Mouse (Mus musculus) stomach, embryonic 15.5 days (tissue): ENCODE results near the gene Klf7. TPM values are rescaled to one million over a fixed set of nuclear protein-coding genes. Genes with fewer than 3 reads are reported as not detected.

Experiments
- ATAC-seq: fragments of 200-750 bp; cut with Nextera tagmentation; 2 replicates; pipeline ENCODE4 v1.8.0; 2017; ENCODE audit warnings: low read depth, moderate number of reproducible peaks, moderate TSS enrichment; ENCODE audit not compliant: insufficient read depth, low FRiP score
- H3K27ac ChIP-seq: fragments of 300-500 bp; sonication (generic); 2 replicates; pipeline ENCODE4 v1.5.1; 2015; ENCODE audit warnings: mild to moderate bottlenecking, inconsistent platforms
- H3K27me3 ChIP-seq: fragments of 300-500 bp; sonication (generic); replicated peaks from 2 replicates; pipeline ENCODE4 v1.6.1; 2015; ENCODE audit warnings: inconsistent platforms
- H3K36me3 ChIP-seq: fragments of 300-500 bp; sonication (generic); 2 replicates; pipeline ENCODE4 v1.6.1; 2015; ENCODE audit warnings: inconsistent platforms
- H3K4me1 ChIP-seq: fragments of 300-500 bp; sonication (generic); 2 replicates; pipeline ENCODE4 v1.6.1; 2015; ENCODE audit warnings: inconsistent platforms
- H3K4me2 ChIP-seq: fragments of 300-500 bp; sonication (generic); 2 replicates; pipeline ENCODE4 v1.6.1; 2015; ENCODE audit warnings: mild to moderate bottlenecking, inconsistent platforms
- H3K4me3 ChIP-seq: fragments of 300-500 bp; sonication (generic); replicated peaks from 2 replicates; pipeline ENCODE4 v1.5.1; 2015; ENCODE audit warnings: inconsistent platforms
- H3K9ac ChIP-seq: fragments of 300-500 bp; sonication (generic); 2 replicates; pipeline ENCODE4 v1.6.1; 2015; ENCODE audit warnings: inconsistent platforms
- H3K9me3 ChIP-seq: fragments of 300-500 bp; sonication (generic); 2 replicates; pipeline ENCODE4 v1.6.1; 2016; ENCODE audit warnings: inconsistent platforms
- WGBS: fragments of 180-500 bp; shearing (Covaris S2); methylation state at CpG from one replicate; pipeline ENCODE4 v1.1.7; 2015; 5-methylcytosine and 5-hydroxymethylcytosine counted together
- polyA plus RNA-seq: library from polyadenylated mRNA; unstranded; fragments of >200 nt; fragmentation: Nextera tagmentation; extraction: Ambion mirVana; gene quantifications from 2 replicates; pipeline ENCODE4 v1.2.1, GENCODE M21; 2015

The Klf7 gene
- polyA plus RNA-seq, 1 experiment from 2014 or later, result 21.5 TPM

DNA sequence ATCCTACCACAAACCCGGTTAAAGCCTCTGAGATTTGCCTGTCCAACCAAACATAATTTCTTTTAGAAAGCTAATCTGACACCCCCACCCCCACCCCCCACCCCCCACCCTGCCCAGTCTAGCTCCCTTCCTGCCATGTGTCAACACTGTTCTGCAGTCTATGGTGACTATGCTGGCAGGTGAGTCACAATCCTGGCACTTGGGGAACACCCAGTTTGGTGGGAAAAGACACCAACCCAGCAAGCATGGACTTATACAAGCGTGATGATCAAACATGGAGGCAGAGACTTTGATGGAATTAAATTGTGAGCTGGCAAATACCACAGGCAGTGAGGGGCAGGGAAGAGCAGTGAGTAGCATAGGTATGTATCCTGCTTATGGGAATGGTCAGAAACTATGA lies 116.9 kb downstream of the Klf7 start:
- Histone ChIP-seq H3K9me3 (no peaks in the 10 kb centered on the region), H3K27me3 (no peaks in the 10 kb centered on the region), H3K4me2 (no peak overlapping the region), H3K4me3 (no peak overlapping the region), H3K36me3 (no peaks in the 10 kb centered on the region), H3K9ac (no peak overlapping the region), H3K4me1 (no peaks in the 10 kb centered on the region), H3K27ac (no peak overlapping the region)
- 82% methylated on average over 2 of the region's 2 CpGs for WGBS
- peak; percentile 35; the same call in 1 of the 2 replicates for ATAC-seq

- H3K4me3 ChIP-seq, result no peak overlapping the region
- no peak overlapping the region for H3K9ac ChIP-seq
- no peaks in the 10 kb centered on the region for H3K4me1 ChIP-seq
- no peaks in the 10 kb centered on the region for H3K27me3 ChIP-seq
- ATAC-seq, result no peak
- 44% methylated on average over 9 of the region's 9 CpGs for WGBS
- no peaks in the 10 kb centered on the region for H3K9me3 ChIP-seq
- H3K36me3 ChIP-seq, result no peaks in the 10 kb centered on the region
- no peak overlapping the region for H3K27ac ChIP-seq
- H3K4me2 ChIP-seq, result no peak overlapping the region
Observed at GRCm38 (mm10) chr1:64003525-64004291, 118.4 kb downstream of the Klf7 start.

DNA sequence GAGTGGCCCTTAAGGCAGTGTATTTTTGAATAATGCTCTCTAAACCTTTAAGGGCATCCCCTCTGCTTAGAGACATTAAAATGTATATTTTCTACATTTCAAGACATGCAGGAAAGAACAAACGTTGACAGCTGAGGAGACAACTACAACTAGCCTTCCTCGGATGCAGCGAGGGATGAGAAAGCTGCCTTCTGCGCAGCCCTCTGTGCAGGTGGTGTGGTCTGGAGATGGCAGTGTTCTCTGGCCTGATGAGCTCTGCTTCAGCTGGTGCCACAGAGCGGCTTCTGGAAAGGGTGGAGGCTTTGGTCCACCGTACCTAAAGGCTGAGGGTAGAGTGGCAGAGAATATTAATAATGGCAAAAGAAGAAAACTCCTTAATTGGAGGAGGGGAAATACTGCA lies 120.0 kb downstream of the Klf7 start:
- Histone ChIP-seq H3K9me3 (no peaks in the 10 kb centered on the region), H3K4me1 (no peaks in the 10 kb centered on the region), H3K9ac (no peak overlapping the region), H3K27me3 (no peaks in the 10 kb centered on the region), H3K27ac (no peak overlapping the region), H3K36me3 (no peaks in the 10 kb centered on the region), H3K4me2 (no peak overlapping the region), H3K4me3 (no peak overlapping the region)
- 87% methylated on average over 6 of the region's 6 CpGs for WGBS
- ATAC-seq, result no peak

DNA sequence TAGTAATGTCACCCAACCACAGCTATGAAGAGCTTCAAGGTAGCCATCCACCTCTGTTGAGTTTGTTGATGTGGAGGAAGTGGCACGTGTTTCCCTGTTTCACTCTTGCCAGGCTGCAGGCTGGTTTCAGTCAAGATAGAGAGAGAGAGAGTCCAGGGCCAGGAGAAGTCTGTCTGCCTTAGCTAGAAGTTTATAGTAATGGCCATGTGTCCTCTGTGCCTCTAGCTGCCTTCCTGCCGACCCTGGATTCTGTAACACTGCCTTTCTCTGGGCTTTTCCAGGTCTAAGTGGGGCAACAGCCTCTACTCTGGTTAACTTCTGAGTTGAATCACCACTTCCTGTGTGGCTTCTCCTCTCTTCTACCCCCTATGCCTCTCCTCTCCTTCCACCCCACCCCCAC lies 121.5 kb downstream of the Klf7 start:
- no peak overlapping the region for H3K27ac ChIP-seq
- no peak overlapping the region for H3K4me2 ChIP-seq
- no peaks in the 10 kb centered on the region for H3K4me1 ChIP-seq
- no peak overlapping the region for H3K4me3 ChIP-seq
- ATAC-seq, result no peak
- 62% methylated on average over 2 of the region's 2 CpGs for WGBS
- H3K9me3 ChIP-seq, result no peaks in the 10 kb centered on the region
- H3K36me3 ChIP-seq, result no peaks in the 10 kb centered on the region
- H3K27me3 ChIP-seq, result no peaks in the 10 kb centered on the region
- no peak overlapping the region for H3K9ac ChIP-seq

DNA sequence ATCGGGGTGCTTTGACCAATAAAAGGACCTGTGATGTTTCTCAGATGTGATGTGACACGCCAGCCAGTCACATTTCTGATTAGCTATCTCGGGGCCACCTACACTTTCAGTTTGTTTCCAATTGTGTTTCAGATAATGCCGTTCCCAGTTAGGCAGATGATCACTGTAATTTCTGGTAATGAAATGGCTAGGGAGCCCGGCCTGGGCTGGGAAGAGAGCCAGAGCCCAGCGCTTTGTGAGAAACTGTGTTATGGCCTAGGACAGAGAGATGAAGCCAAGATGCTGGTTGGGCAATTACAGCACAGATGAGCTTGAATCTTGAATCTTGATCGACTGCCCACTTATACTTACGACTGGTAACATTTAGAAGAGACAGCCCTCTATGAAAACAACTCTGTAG lies 122.6 kb downstream of the Klf7 start:
- Histone ChIP-seq H3K27me3 (no peaks in the 10 kb centered on the region), H3K4me2 (no peak overlapping the region), H3K9ac (no peak overlapping the region), H3K27ac (no peak overlapping the region), H3K4me3 (no peak overlapping the region), H3K36me3 (no peaks in the 10 kb centered on the region), H3K4me1 (peaks cover 6% of the 10 kb centered on the region; the same call in 1 of the 2 replicates), H3K9me3 (no peaks in the 10 kb centered on the region)
- WGBS, result 80% methylated on average over 8 of the region's 8 CpGs
- ATAC-seq, result no peak

DNA sequence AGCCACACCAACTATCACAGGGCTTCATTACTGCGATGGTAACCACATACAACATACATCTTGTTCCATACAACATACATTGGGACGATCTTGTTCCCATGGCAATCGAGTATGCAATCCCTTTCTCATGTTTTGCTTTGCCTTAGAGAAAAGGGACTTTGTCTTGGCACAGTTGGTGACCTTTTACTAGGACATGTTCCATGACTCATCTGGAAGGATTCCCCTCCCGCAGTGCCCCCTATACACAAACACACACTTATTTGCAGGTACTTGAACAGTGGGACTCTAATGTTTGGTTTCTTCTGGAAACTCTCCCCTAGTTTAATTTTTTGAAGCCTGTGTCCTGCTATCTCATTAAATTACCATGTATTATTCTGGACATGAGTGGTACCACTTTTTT lies 123.2 kb downstream of the Klf7 start:
- Histone ChIP-seq H3K9me3 (no peaks in the 10 kb centered on the region), H3K4me2 (no peak overlapping the region), H3K4me3 (no peak overlapping the region), H3K4me1 (peaks cover 11% of the 10 kb centered on the region; the same call in 1 of the 2 replicates), H3K36me3 (no peaks in the 10 kb centered on the region), H3K9ac (no peak overlapping the region), H3K27me3 (no peaks in the 10 kb centered on the region), H3K27ac (no peak overlapping the region)
- no peak for ATAC-seq
- 86% methylated on average over 4 of the region's 4 CpGs for WGBS

- H3K4me3 ChIP-seq, result no peak overlapping the region
- H3K9me3 ChIP-seq, result no peaks in the 10 kb centered on the region
- no peak overlapping the region for H3K9ac ChIP-seq
- no peaks in the 10 kb centered on the region for H3K27me3 ChIP-seq
- WGBS, result 60% methylated on average over 2 of the region's 2 CpGs
- no peaks in the 10 kb centered on the region for H3K36me3 ChIP-seq
- peaks cover 13% of the 10 kb centered on the region; the same call in 1 of the 2 replicates for H3K4me1 ChIP-seq
- H3K4me2 ChIP-seq, result no peak overlapping the region
- ATAC-seq, result no peak
- no peak overlapping the region for H3K27ac ChIP-seq
Observed at GRCm38 (mm10) chr1:63998139-63998538, 123.9 kb downstream of the Klf7 start.

GRCm38 (mm10) chr1:63995828-63996227 lies 126.3 kb downstream of the Klf7 start:
- H3K4me3 ChIP-seq, result no peak overlapping the region
- no peaks in the 10 kb centered on the region for H3K27me3 ChIP-seq
- H3K9ac ChIP-seq, result no peak overlapping the region
- 0 out of 2 replicates have a peak, but pooled peaks have one; percentile 47 for ATAC-seq
- H3K4me2 ChIP-seq, result no peak overlapping the region
- whole genome bisulfite sequencing, result 36% methylated on average over 4 of the region's 4 CpGs
- H3K27ac ChIP-seq, result no peak overlapping the region
- no peaks in the 10 kb centered on the region for H3K36me3 ChIP-seq
- no peaks in the 10 kb centered on the region for H3K9me3 ChIP-seq
- H3K4me1 ChIP-seq, result peaks cover 13% of the 10 kb centered on the region; the same call in 1 of the 2 replicates

- 57% methylated on average over 5 of the region's 5 CpGs for WGBS
- Histone ChIP-seq H3K27ac (peak overlapping the region; percentile 4; the same call in 1 of the 2 replicates), H3K9ac (no peak overlapping the region), H3K4me1 (peaks cover 13% of the 10 kb centered on the region; the same call in 1 of the 2 replicates), H3K9me3 (no peaks in the 10 kb centered on the region), H3K4me2 (no peak overlapping the region), H3K27me3 (no peaks in the 10 kb centered on the region), H3K4me3 (no peak overlapping the region), H3K36me3 (no peaks in the 10 kb centered on the region)
- ATAC-seq, result no peak
Observed at GRCm38 (mm10) chr1:63995137-63995492, 127.0 kb downstream of the Klf7 start.

GRCm38 (mm10) chr1:63994248-63995136 lies 127.6 kb downstream of the Klf7 start:
- Histone ChIP-seq H3K27ac (peak overlapping the region; percentile 4; the same call in 1 of the 2 replicates), H3K4me2 (no peak overlapping the region)

GRCm38 (mm10) chr1:63992506-63992905 lies 129.6 kb downstream of the Klf7 start:
- Histone ChIP-seq H3K36me3 (no peaks in the 10 kb centered on the region), H3K27ac (no peak overlapping the region), H3K4me1 (peaks cover 16% of the 10 kb centered on the region; the same call in 1 of the 2 replicates)

More at GRCm38 (mm10) chr1:63994248-63995136, 127.6 kb downstream of the Klf7 start:
- ATAC-seq, result peak; percentile 63; the same call in 1 of the 2 replicates
- Histone ChIP-seq H3K9me3 (no peaks in the 10 kb centered on the region), H3K4me3 (no peak overlapping the region), H3K36me3 (no peaks in the 10 kb centered on the region), H3K27me3 (no peaks in the 10 kb centered on the region), H3K9ac (no peak overlapping the region), H3K4me1 (peaks cover 13% of the 10 kb centered on the region; the same call in 1 of the 2 replicates)
- 33% methylated on average over 19 of the region's 19 CpGs for WGBS

GRCm38 (mm10) chr1:63990416-63990815 lies 131.7 kb downstream of the Klf7 start:
- no peak overlapping the region for H3K9ac ChIP-seq
- no peaks in the 10 kb centered on the region for H3K9me3 ChIP-seq
- no peak overlapping the region for H3K4me3 ChIP-seq
- no peaks in the 10 kb centered on the region for H3K27me3 ChIP-seq
- H3K27ac ChIP-seq, result no peak overlapping the region
- no peak for ATAC-seq
- no peak overlapping the region for H3K4me2 ChIP-seq
- WGBS, result 90% methylated on average over 6 of the region's 6 CpGs
- H3K4me1 ChIP-seq, result peaks cover 16% of the 10 kb centered on the region; the same call in 1 of the 2 replicates
- no peaks in the 10 kb centered on the region for H3K36me3 ChIP-seq

More at GRCm38 (mm10) chr1:63992506-63992905, 129.6 kb downstream of the Klf7 start:
- Histone ChIP-seq H3K4me3 (no peak overlapping the region), H3K9ac (no peak overlapping the region), H3K27me3 (no peaks in the 10 kb centered on the region), H3K9me3 (no peaks in the 10 kb centered on the region), H3K4me2 (no peak overlapping the region)
- no peak for ATAC-seq
- WGBS, result 61% methylated on average over 5 of the region's 5 CpGs
